Mouse (Mus musculus) ovary, adult 2 months (tissue): ENCODE data around the gene Antxrl. TPM values are rescaled to one million over a fixed set of nuclear protein-coding genes. Genes with fewer than 3 reads are reported as not detected.

ENCODE experiments used
- polyA plus RNA-seq: library from polyadenylated mRNA; depleted of rRNA; stranded (reverse); fragments of >200 nt; gene quantifications from 2 replicates; pipeline ENCODE4 v1.2.3, GENCODE M21; 2012; rRNA removed

The Antxrl gene
- polyA plus RNA-seq, result not detected in 2 replicates

GRCm38 (mm10) chr14:34052516-34052915 lies at the start of gene Antxrl:
TSS of gene Antxrl (plus strand) at chr14:34052707.

DNA sequence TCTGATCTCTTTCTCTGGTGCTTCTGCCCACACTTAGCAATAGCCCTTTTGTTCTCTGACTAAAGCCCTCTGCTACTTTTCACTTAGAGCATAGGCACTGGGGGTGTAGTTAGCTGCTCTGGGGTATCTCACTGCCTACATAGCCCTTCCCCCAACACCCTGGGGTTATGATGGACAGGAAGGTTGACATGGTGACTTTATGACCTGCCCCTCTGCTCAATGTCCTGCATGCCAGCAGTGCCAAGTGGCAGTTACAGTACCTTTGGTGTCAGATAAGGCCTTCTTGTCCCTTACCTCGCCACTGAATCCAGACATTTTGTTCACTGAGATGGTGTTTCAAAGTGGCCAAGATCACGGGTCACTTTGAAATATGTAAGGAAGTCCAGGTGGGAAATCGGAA lies 37.4 kb upstream of the Antxrl start, which contains the start of gene Gm30083:
Gene Gm30083 (minus strand): TSS at position 120 of the 400 bp plus-strand sequence.

DNA sequence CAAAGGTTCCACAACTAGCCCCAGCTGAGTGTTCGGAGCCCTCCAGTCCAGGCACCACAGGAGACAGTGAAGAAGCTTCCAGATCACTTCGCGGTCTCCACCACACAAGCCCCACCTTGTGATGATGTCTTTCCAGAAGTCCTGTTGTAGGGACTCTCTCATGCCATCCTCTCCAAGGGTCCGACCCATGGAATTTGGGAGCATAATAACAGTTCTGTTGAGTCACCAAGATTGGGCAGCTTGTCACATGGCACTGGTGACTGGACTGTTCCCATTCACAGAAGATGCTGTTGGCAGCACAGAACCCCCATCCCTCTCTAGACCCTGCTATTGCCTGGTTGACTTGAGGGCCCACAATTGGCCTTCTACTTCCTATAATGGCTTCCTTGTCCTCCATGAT lies 36.1 kb upstream of the Antxrl start, which contains the start of gene Gm5460:
Gene Gm5460 (plus strand): TSS at position 378 of the 400 bp plus-strand sequence.

DNA sequence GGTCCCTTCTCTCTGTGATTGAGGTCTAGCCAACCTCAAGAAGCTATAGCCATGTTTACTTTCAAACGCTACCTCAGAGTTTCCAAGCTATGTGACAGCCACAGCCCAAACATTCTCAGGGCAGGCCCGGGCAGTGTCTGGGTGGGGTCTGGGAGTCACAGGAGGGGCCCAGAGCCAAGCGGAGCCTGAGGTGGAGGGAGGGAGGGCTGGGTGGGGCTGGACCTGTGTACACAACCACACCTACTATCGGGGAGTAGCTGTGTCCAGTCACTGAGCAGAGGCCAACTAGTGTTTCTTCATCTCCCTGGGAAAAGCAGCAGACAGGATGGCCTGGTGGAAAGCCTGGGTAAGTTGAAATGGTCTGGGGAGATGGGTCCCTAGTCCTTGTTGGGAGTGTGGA lies 33.2 kb downstream of the Antxrl start, which contains the start of gene Anxa8:
Gene Anxa8 (plus strand): TSS at position 251 of the 400 bp plus-strand sequence.

GRCm38 (mm10) chr14:34102601-34103000 lies 50.1 kb downstream of the Antxrl start, which contains the start of gene A630023A22Rik:
TSS of gene A630023A22Rik (minus strand) at chr14:34102754.

Other genes starting within 250 kb of the Antxrl start
- 36.3 and 36.8 TPM in 2 replicates for gene Gdf10, start 129.1 kb upstream of the Antxrl start, polyA plus RNA-seq
- not detected in 2 replicates for gene Gdf2, start 111.7 kb upstream of the Antxrl start, polyA plus RNA-seq
- gene Rbp3, start 98.7 kb upstream of the Antxrl start, polyA plus RNA-seq, result not detected in 2 replicates
- not detected in 2 replicates for gene Zfp488, start 73.9 kb upstream of the Antxrl start, polyA plus RNA-seq
- gene Gm30083, start 37.5 kb upstream of the Antxrl start, polyA plus RNA-seq, result not detected in 2 replicates
- gene Gm5460, start 35.9 kb upstream of the Antxrl start, polyA plus RNA-seq, result 0.32 and 0.37 TPM in 2 replicates
- 14.1 and 14.6 TPM in 2 replicates for gene Anxa8, start 33.3 kb downstream of the Antxrl start, polyA plus RNA-seq
- not detected in 2 replicates for gene A630023A22Rik, start 50.0 kb downstream of the Antxrl start, polyA plus RNA-seq
- gene Npy4r, start 99.8 kb downstream of the Antxrl start, polyA plus RNA-seq, result 0.07 and 0.24 TPM in 2 replicates
- gene Gprin2, start 148.9 kb downstream of the Antxrl start, polyA plus RNA-seq, result 2.0 and 2.2 TPM in 2 replicates
- gene Syt15, start 166.9 kb downstream of the Antxrl start, polyA plus RNA-seq, result 10.6 and 13.1 TPM in 2 replicates